Mouse (Mus musculus) urinary bladder, postnatal 25 days (tissue): Measurements from ENCODE around the gene Vsir.

Source experiments
- DNase-seq: peaks from one replicate; pipeline ENCODE4 v3.0.0; 2022; ENCODE audit warnings: low spot score

The Vsir gene

DNA sequence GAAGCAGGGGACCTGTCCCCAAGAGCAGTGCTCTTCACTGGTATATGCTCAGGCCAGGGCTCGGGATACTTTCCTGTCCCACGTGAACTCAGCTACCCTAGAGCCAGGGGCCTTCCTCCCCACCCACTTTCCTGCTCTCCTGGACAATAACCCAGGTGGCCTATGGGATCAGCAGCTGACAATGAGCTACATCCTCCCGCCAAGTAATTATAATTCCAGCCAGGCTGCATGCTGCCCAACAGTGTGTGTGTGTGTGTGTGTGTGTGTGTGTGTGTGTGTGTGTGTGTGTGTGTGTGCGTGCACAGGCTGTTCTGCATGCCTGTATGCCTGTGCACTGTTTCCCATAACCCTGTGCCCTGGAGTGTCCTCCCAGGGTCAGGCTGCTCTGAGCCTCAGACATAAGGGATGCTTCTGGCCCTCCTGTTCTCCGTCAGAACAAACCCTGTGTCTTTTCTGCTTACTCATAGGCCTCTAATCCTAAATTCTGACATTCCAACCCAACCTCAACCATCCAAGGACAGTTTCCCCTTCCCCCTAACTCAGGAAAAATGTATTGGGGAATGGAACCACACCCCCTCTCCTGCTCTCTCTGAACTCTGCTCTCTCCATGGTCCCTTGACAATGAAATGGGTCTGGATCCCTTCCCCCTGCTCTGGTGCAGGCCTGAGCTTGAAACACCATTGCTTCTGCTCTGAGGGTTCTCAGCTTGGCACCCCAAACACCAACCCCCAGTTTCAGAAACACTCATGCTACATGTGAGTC lies 6.8 kb downstream of the Vsir start:
- DNase-seq, result no peak

DNA sequence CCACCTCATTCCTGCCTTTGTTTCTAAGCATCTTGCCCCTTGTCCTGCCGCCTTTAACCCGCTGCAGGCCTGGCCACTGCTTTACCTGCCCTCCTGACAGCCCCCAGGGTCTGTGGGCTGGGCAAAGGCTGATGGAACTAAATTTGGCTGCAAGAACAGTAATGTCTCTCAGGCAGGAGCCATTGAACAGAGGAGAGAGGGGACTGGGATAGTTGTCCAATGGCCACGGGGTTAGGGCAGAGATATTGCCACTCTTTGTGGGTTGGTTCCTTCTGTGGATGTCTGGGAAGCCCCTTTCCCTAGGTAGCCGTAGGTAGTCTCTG lies 7.3 kb downstream of the Vsir start:
- DNase-seq, result no peak

DNA sequence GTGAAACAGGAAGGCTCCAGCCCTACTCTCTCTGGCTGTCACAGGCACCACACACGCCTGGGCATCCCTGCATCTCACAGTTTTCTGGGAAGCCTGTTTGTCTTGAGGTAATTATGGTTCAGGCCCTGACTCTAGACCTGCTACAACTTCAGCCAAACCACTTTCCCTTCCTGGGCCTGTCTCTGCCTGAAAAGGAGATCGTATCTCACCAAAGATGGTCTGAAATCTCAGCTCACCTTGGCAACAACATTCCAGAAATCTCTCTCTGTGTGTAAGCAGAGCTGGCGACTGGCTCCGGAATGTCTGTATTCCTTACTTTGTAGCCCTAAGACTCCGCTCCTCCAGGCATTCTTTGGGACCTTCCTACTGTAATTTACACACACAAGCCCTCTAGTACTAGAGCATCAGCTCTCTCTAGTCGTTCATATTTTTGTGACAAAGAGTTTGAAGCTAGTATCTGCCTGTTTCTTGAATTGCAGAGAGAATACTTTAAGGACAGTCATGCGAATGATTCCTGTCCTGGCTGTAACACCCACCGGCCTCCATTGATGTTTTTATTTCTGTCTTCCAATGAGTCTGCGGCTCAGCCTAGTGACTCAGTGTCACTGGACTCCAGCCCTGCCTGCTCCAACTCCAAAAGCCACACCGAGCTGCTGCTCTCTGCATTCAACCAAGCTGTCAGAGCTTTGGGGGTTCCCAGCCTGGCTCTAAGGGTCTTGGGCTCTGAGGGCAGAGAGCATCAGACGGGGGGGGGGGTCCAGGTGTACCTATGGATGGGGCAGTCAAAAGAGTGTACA lies 8.4 kb downstream of the Vsir start:
- DNase-seq, result no peak

DNA sequence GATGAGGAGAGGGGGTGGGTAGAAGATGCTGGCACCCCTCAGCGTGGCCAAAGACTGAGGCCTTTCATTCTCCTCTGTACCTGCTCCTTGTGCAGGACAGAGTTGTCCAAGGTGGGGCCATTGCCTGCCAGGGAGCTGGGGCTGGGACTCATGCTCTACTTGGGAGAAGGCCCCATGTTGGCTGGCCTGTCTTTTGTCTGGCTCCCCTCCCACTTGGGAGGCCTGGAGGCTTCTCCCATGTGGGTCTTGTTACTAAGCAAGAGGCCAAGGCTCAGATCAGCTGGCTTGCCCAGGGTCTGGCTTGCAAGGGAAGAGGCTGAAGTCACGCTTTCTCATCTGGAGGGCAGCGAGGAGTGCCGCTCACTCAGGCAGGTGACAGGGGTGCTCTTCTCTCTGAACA lies 10.8 kb downstream of the Vsir start:
- no peak for DNase-seq

DNA sequence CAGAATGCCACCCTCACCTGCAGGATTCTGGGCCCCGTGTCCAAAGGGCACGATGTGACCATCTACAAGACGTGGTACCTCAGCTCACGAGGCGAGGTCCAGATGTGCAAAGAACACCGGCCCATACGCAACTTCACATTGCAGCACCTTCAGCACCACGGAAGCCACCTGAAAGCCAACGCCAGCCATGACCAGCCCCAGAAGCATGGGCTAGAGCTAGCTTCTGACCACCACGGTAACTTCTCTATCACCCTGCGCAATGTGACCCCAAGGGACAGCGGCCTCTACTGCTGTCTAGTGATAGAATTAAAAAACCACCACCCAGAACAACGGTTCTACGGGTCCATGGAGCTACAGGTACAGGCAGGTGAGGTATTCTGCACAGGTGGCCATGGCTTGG lies 11.2 kb downstream of the Vsir start:
- no peak for DNase-seq

DNA sequence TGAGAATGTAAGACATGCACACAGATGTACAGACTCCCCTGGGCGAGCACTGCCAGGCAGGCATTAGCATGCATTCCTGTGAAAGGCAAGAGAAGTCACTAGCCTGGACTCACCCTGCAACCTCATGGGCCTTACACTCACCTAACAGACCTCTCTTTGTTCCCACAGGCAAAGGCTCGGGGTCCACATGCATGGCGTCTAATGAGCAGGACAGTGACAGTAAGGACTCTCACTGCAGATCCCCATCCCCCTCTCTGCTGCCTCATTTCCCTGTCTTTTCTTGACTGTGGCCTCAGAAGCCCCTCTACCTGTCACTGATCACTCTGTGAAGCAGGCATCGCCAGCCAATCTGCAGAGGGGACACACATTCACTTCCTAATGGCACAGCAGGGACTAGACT lies 12.1 kb downstream of the Vsir start:
- DNase-seq, result no peak

DNA sequence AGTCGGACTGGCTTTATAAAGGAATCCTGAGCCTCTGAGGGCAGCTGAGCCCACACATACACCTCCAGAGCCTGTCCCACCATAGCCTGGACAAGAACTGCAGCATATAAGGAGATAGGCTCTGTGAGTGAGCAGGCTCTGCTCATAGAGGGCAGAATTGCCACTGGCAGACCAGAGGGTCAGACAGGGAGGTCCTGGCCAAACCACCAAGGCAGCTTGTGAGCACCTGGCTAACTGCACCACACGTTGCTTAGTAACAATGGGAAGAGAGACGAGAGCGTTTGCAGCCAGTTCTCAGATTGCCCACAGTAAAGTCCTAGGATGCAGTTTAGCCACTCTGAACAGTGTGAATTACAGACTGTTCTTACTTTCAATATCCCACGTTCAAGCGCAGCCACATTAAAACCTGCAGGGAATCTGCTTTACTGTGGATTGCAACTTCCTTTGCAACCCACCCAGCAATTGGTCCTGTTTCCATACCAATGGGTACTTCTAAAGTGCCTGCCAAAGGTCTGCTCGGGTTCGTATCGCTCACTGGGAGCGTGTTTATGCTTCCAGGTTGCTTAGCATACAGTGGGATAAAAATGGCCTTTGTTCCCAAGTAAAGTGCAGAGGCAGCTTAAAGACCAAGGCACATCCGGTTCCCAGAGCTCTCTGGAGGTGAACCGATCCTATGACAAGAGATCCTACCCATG lies 15.1 kb downstream of the Vsir start:
- DNase-seq, result no peak

DNA sequence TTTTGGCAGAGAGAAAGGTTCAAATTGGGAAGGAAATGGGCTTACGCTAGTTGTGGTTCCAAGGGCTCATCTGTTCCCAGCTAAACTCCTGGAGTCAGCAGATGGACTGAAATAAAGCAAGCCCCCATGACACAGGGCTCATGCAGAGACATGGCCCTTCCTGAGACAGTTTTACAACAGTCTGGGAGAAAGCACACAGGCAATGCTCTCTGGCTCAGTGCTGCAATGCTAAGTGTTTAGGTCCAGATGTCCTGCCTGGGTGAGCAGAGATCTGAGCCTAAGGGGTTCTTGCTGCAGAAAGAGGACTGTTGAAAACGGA lies 15.6 kb downstream of the Vsir start:
- no peak for DNase-seq

DNA sequence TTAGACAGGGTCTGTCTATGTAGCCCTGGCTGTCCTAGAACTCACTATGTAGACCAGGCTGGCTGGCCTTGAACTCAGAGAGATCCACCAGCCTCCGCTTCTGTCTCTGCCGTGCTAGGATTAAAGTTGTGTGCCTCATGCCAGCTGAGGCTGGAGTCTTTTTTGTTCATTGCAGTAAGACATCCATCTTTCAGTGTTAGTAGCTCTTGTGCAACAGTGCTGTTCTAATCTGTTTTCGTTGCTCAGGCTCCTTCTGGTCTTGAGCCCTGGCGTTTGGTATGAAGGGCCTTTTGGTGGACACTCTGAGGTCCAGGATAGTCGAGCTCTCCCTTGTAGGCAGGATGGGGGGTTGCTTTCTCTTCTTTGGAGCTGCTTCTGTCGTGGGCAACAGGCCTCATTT lies 16.8 kb downstream of the Vsir start:
- DNase-seq, result no peak

DNA sequence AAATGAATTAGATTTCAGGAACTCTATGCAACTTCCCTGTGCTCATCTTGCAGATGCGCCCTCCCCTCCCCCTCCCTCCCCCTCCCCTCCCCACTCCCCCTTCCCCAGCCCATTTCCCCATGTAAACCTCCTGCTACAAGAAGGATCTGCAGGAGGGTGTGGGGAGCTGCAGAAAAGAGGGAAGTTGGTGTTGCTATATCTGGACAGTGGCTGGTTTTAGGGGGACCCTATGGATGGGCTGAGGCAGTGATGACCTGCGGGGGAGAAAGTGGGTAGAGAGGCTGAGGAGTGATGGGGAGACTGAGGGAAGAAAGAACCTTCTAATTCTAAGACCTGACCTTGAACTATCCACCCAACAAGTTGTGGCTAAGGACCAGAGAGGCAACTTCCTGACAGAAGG lies 20.5 kb downstream of the Vsir start:
- DNase-seq, result no peak

DNA sequence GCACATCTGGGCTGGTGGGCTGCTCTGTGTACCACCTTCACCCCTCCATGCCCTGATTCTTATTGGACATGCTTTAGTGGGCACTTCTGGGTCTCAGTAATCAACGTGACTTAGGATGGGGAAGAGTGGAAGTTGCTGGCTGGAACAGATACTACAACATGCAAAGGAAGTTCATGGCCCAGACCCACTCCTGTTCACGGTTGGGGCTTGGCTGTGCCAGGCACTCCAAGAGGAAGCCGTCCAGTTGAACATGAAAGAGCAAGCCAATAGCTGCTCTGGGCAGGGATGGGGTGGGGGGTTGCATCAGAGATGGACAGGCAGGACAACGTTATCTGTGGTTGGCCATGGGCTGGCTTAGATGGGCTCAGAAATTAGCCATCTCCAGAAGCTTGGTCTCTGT lies 21.3 kb downstream of the Vsir start:
- no peak for DNase-seq

DNA sequence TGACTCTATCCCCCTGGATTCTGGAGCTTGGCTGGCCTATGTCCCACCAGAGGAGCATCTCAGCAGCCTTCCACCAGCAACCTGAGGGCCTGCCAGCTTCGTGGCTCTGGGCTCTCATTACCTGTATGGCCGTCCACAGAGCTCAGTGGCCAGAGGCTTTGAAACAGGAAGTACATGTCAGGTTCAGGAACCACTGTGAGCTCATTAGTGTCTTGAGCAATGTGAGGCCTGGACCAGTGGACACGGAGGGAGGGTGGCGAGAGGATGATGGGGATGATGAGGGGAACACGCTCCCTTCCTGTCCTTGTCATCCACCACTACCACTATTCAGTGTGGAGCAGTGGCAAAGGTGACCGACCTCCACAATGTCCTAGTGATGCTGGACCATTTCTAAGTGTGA lies 22.8 kb downstream of the Vsir start:
- DNase-seq, result no peak

DNA sequence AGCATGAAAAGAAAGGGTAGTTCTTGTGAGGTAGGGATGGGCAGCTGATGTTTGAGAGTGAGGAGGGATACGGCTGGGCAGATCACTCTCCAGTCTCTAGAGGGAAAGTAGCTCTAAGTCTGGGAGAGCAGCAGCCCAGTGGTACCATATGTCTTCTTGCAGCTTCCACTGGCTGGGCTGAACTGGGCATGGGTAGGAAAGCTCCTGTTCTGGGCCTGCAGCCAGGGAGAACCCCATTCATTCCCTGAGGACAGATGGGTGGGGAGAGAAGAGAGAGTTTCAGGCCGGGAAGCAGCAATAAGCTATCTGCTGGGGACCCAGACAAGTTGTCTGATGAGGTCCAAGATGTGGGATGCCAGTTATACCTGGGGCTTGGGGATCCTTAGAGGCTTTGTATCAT lies 23.4 kb downstream of the Vsir start:
- DNase-seq, result no peak

DNA sequence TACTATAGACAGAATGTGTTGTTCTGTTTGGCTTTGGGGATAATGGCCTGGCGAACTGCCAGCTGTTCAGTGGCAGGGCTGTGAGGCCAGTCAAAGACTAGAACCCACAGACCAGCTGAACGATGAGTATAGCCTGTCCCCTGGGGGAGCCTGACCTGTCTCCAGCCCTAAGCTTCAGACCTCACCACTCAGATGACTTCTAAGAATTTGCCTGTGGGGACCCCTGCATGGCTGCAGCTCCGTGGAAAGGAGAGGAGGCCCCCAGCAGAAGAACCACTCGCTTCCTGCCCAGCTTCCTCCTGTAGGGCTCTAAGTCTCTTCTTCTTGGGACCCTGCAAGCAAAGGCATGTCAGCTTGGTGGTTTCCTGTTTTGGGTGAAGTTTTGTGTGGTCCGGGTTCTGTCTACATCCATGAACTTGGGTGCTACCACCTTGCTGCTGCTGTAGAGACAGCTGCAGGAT lies 24.0 kb downstream of the Vsir start:
- DNase-seq, result no peak

DNA sequence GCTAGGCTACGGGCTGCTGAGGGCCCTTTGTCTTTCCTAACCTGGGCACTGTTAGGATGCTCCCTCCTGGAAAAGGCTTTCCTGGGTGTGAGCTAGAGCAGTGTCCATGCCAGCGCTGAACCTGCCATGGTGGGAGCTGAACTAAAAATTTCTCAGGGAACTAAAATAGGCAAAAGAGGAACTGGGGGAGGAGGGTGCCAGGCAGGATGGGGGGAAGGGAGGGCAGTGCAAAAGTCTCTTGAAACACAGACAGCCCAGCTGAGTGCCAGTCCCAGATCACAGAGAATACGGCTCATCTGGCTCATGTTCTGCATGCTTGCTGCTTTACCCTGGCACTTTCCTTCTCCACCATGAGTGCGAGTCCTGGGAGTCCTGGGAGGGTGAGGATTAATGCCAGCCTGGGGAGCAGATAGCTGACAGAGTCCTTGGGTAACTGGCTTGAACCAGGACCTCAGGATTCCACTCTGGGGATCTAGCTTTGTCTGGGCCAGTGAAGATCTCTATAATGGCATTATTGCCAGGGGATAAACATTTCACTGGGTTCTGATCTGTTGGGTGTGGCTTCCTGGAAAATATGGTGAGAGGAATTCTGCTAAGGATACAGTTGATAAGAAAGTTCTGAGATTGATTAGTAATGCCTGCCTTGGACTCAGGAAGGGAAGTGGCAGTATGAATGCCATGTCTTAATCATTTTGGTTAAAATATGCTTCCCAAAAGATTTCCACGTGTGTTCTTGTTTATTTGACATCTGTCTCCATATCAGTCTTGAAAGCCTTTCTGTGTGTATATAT lies 25.1 kb downstream of the Vsir start:
- no peak for DNase-seq

DNA sequence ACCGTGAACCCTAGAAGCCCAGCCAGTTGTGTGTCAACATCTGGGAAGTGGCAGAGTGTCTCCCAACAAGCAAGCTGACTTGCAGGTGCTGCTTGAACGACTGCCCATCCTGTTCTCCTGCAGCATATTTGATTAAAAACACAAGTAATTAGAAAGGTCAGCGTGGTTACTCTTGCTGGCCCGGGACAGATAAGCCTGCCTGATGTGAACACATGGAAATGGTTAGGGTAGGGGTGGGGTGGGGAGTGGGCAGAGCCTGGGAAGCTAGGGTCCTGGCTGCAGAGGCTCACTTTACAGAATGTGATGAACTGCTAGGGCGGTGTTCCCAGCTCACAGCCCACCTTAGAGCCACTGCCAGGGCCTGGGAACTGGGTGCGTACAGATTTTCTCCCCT lies 26.9 kb downstream of the Vsir start:
- DNase-seq, result no peak

DNA sequence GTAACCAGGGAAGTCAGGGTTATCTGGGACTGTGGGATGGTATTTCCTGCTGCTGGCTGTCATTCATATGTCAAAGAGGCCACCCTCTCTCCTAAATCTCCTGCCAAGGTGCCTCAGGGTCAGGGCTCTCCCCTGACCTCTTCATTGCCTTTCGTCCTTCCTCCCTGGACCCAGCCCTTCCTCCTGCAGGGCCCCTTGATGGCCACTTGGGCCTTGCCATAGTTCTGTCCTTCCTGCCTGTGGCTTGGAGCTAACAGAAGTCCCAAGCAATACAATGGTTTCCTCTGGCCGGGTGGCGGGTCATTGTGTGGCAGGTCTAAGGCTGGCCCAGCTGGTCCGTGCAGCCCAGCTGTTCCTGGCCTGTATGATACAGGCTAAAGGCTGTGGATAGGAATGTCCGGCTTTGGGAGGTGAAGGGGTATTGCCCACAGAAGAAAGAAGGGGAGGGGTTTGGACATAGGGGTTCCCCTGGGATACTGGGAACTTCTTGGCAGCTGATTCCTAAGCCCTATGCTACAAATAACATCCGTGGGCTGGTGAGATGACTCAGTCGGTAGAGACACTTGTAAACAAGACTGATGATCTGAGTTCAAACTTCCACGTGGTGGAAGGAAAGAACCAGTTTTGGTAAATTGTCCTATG lies 27.4 kb downstream of the Vsir start:
- DNase-seq, result no peak

DNA sequence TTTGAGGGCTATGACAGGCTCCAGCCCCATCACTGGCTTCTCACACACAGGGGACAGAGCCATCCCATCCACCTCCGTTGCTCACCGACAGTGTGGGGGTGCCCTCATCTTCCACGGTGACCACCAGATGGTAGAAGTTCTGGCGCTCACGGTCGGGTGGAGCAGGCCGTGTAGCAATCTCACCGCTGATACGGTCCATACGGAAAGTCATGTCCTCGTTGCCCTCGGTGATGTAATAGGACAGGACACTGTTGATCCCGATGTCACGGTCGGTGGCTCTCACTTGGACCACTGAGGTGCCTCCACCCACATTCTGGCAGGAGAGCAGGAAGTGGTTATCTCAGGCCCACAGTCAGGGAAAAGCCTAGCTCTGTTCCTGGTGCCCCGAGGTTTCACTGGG lies 30.1 kb downstream of the Vsir start:
- DNase-seq, result no peak

DNA sequence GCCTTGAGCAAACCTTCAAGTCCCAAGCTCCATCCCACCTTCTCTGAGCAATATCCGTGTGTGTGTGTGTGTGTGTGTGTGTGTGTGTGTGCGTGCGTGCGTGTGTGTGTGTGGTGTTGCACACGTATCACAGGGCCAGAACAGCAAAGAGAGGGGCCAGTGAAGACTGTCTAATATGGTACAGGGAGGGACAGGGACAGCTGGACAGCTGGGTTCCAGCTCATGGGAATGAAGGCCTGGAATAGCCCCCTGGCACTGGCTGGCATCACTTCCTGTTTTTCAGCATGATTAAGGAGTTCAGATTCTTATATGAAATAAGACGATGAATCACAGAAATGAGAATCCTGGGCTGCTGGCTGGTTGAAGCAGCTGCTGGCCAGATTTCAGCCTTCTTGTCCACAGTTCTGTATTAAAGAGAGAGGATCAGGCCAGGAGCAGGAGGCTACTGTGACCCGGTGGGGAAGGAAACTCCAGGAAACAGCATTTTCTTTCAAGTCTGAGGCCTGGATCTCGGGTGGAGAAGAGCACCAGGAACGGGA lies 32.8 kb downstream of the Vsir start:
- no peak for DNase-seq

DNA sequence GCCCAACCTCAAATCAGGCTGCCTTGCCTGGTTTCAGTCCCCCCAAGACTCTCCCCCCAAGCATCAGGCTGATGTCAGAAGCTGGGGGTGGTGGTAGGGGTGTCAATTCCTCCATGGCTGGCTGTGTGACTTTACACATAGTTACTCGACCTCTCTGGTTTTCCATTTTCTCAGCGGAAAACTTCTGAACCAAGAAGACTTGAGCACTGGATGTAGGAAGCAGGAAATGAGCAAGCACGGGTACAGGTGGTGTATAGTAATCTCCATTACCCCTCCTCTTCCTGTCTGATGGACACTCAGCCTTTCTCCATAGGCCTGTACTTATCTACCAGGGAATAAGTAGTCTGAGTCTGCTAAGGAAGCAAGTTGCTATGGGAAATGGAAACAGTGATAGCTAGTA lies 33.6 kb downstream of the Vsir start:
- no peak for DNase-seq

DNA sequence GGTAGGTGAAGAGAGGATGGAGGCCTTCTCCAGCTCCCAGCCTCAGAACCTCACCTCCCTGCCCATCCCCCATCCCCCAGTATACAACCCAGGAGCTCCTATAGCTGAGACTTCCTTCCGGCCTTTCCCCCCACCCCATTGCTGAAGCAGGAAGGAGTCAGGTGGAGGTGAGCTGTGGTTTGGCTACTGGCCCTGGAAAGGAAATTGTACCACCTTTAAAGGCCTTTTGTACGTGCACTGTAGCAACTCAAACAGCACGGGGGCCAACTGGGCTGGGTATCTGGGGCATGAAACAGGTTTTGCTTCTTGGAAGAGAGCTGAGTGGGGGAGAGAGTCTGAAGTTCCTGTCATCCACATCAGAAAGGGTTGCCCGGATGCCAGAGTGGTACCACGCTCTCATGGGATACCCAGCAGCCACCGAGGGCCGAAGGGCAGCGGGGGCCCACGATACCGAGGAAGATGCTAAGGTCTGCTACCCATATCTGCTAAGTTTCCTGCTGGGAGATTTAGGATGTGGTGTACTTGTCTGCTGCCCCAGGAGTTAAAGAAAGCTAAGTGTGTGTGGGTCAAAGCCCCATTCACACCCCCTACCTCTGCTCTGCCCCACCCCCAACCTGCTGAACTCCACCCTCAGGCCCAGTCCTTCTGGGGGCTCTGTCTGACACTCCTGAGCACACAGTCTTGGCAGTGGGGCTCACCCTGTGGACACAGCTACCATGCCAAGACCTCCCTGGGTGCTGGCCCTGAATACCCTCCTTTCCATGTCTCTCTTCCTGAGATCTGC lies 34.7 kb downstream of the Vsir start:
- DNase-seq, result no peak
